Mouse (Mus musculus) intestine, embryonic 14.5 days (tissue): ENCODE results near the gene Sh3yl1. TPM values are rescaled to one million over a fixed set of nuclear protein-coding genes. Genes with fewer than 3 reads are reported as not detected.
A peak's percentile ranks its signal among the peaks of the same experiment; 100 is the strongest.

Experiments
- ATAC-seq: fragments of 200-750 bp; cut with Nextera tagmentation; replicated peaks from 2 replicates; pipeline ENCODE4 v1.8.0; 2017; ENCODE audit warnings: low read depth, moderate number of reproducible peaks, moderate TSS enrichment, moderate library complexity; ENCODE audit not compliant: low FRiP score, low TSS enrichment
- DNase-seq: peaks from one replicate; pipeline ENCODE4 v3.0.0-alpha.2; 2018; ENCODE audit warnings: low spot score
- H3K27ac ChIP-seq: fragments of 300-500 bp; sonication (generic); 2 replicates; pipeline ENCODE4 v1.5.1; 2014; ENCODE audit warnings: low read depth, mild to moderate bottlenecking, control low read depth
- H3K27me3 ChIP-seq: fragments of 300-500 bp; sonication (generic); replicated peaks from 2 replicates; pipeline ENCODE4 v1.6.1; 2014; ENCODE audit warnings: low read length, control low read depth; ENCODE audit not compliant: control insufficient read depth, insufficient read depth
- H3K36me3 ChIP-seq: fragments of 300-500 bp; sonication (generic); 2 replicates; pipeline ENCODE4 v1.6.1; 2014; ENCODE audit warnings: low read length, control low read depth; ENCODE audit not compliant: control insufficient read depth, insufficient read depth
- H3K4me1 ChIP-seq: fragments of 300-500 bp; sonication (generic); replicated peaks from 2 replicates; pipeline ENCODE4 v1.6.1; 2014; ENCODE audit warnings: low read length, control low read depth, mixed read lengths; ENCODE audit not compliant: control insufficient read depth, insufficient read depth
- H3K4me2 ChIP-seq: fragments of 300-500 bp; sonication (generic); 2 replicates; pipeline ENCODE4 v1.6.1; 2014; ENCODE audit warnings: low read length
- H3K4me3 ChIP-seq: fragments of 300-500 bp; sonication (generic); 2 replicates; pipeline ENCODE4 v1.5.1; 2014; ENCODE audit warnings: low read depth, low read length, control low read depth, mixed read lengths
- H3K9ac ChIP-seq: fragments of 300-500 bp; sonication (generic); 2 replicates; pipeline ENCODE4 v1.6.1; 2014; ENCODE audit warnings: mild to moderate bottlenecking, low read length
- H3K9me3 ChIP-seq: fragments of 300-500 bp; sonication (generic); 2 replicates; pipeline ENCODE4 v1.6.1; 2016; ENCODE audit warnings: low read length, control low read depth; ENCODE audit not compliant: control insufficient read depth
- WGBS: fragments of 180-500 bp; shearing (Covaris S2); extraction: QIAGEN DNeasy Blood & Tissue Kit; methylation state at CpG from one replicate; pipeline ENCODE4 v1.1.7; 2014; 5-methylcytosine and 5-hydroxymethylcytosine counted together
- polyA plus RNA-seq: library from polyadenylated mRNA; unstranded; fragments of >200 nt; fragmentation: Nextera tagmentation; extraction: Ambion mirVana; gene quantifications from 2 replicates; pipeline ENCODE4 v1.2.1, GENCODE M21; 2014

Sh3yl1 gene
- polyA plus RNA-seq, 1 experiment from 2014 or later, result 18.7 TPM

DNA sequence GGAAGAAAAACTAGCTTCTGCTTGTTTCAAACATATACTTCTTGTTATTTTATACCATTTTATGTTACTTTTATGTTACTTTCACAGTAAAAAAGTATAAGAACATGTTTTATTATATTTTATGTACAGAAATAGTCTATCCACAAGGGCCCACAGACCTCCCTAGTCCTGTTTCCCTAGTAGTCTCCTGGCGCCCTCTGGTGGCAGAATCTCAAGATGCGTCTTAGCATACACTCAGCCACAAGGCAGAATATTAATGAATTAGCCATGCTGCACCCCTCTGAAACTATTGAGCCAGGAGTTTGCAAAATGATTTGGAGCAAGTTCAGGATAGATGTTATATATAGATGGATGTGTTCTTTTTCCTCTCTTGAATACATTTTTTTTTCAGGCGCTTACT is 93.5 kb downstream of the Sh3yl1 start:
- WGBS, result 21% methylated on average over 3 of the region's 3 CpGs
- no peak for ATAC-seq
- no peaks in the 10 kb centered on the region for H3K4me1 ChIP-seq
- no peak overlapping the region for H3K4me2 ChIP-seq
- no peaks in the 10 kb centered on the region for H3K36me3 ChIP-seq
- H3K4me3 ChIP-seq, result no peak overlapping the region
- no peak overlapping the region for H3K9ac ChIP-seq
- peak; percentile 94 for DNase-seq
- H3K27ac ChIP-seq, result no peak overlapping the region
- no peaks in the 10 kb centered on the region for H3K27me3 ChIP-seq
- no peaks in the 10 kb centered on the region for H3K9me3 ChIP-seq

DNA sequence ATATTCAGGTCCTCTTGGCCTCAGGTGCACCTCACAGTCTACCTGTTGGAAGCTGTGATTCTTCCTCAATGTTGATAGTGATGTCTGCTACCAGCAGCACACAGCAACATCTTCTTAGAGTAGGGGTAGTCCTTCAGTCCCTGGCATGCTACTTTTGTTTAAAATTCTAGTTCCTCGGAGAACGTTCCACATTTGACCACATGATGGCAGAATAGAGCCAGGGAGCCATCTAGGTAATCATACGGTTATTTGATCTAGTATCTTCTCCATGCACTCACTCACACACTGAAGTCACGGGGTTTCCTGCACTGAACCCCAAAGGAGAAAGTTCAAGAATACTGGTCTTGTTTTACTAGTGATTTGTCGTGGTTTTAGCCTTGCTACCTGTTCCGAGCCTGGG is 96.7 kb downstream of the Sh3yl1 start:
- WGBS, result 22% methylated on average over 6 of the region's 6 CpGs
- no peak overlapping the region for H3K4me2 ChIP-seq
- ATAC-seq, result no peak
- H3K4me3 ChIP-seq, result no peak overlapping the region
- H3K27ac ChIP-seq, result no peak overlapping the region
- DNase-seq, result peak; percentile 80
- H3K27me3 ChIP-seq, result no peaks in the 10 kb centered on the region
- no peaks in the 10 kb centered on the region for H3K36me3 ChIP-seq
- H3K9me3 ChIP-seq, result no peaks in the 10 kb centered on the region
- H3K9ac ChIP-seq, result no peak overlapping the region
- no peaks in the 10 kb centered on the region for H3K4me1 ChIP-seq

Other genes with a start within 250 kb of the Sh3yl1 start
- 0.89 and 2.3 TPM in 2 replicates for gene Alkal2, start 27.3 kb upstream of the Sh3yl1 start, polyA plus RNA-seq
- gene Acp1, start 79 bp upstream of the Sh3yl1 start, polyA plus RNA-seq, result 194 and 198 TPM in 2 replicates
- 4.9 and 5.1 TPM in 2 replicates for gene Fam110c, start 162.2 kb downstream of the Sh3yl1 start, polyA plus RNA-seq